Mouse (Mus musculus) inflammation-experienced regulatory T-cells, adult 6 months (primary cell): ENCODE measurements around the gene Abhd8. TPM values are rescaled to one million over a fixed set of nuclear protein-coding genes. Genes with fewer than 3 reads are reported as not detected.

Source experiments
- ATAC-seq: one replicate; pipeline ENCODE4 v1.8.0; 2017
- polyA plus RNA-seq, 3 experiments: library from polyadenylated mRNA; unstranded; fragments of 100-300 nt; shearing (Covaris generic); gene quantifications; one replicate each; pipeline ENCODE4 v1.2.1; 2017

The Abhd8 gene
- polyA plus RNA-seq, 3 experiments from 2014 or later: 21.0 to 24.0 (median 23.1) TPM

DNA sequence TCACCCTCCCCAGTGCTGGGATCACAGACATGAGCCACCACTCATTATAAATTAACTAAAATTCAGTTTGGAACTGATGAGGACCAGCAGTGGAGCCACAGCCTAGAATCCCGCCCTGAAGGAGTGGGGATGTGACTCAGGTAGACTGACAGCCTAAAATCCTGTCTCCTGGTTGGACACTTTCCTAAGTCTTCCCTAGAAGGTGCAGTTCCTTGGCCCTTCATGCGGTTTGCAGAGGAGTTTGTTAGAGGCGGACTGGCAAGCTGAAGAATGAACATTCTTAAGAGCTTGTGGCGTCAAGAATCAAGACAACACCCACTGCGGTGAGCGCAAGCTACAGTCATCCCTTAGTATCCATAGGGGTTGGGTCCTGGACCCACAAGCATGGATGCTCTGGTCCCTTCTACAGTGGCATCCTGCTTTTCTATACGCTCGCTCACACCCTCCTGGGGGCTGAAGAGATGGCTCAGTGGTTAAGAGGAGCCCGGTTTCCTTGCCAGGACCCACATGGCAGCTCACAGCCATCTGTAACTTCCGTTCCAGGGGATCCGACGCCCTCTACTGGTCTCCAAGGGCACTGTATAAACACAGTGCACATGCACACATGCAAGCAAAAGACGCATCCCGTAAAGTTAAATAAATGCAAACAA, 13.9 kb upstream of the Abhd8 start:
- ATAC-seq: no peak

DNA sequence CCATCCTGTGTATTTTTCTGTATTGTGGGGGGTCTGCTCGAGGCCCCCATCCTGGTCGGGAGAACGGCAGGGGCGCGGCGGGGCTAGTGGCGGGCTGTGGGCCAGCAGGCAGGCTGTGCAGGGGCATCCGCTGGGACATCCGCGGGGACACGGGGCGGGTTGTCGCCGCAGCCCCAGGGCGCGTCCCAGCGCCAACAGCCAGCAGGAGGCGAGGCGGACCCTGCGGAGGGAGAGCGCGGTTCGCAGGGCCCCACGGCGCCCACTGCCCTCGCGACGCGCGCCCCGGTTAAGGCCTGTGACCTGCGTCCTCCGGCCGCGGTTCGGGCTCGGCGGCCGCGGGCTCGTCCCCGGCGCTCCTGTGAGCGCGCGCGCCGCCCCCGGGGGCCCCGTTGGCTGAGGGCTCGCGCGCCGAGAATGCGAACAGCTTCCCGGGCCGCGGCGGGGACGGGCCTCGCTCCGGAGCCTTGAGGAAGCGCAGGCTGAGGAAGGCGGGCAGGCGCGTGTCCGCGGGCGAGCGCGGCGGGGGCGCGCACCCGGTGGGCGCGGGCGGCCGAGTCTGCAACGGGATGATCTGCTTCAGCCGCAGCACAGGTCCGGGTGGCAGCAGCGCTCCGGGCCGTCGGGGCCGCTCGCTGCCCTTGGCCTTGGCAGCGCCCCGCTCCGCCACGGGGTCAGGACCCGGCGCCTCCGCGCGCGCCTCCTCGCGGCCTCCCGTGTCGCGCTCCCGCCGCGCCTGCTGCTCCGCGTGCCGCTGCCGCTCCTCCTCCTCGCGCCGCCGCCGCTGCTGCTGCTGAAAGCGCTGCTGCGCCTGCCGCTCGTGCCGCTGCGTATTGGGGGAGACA, 12.9 kb upstream of the Abhd8 start:
- ATAC-seq: peak; percentile 74

- no peak for ATAC-seq
These were observed 12.2 kb upstream of the Abhd8 start for GRCm38 (mm10) chr8:71475702-71476075.

DNA sequence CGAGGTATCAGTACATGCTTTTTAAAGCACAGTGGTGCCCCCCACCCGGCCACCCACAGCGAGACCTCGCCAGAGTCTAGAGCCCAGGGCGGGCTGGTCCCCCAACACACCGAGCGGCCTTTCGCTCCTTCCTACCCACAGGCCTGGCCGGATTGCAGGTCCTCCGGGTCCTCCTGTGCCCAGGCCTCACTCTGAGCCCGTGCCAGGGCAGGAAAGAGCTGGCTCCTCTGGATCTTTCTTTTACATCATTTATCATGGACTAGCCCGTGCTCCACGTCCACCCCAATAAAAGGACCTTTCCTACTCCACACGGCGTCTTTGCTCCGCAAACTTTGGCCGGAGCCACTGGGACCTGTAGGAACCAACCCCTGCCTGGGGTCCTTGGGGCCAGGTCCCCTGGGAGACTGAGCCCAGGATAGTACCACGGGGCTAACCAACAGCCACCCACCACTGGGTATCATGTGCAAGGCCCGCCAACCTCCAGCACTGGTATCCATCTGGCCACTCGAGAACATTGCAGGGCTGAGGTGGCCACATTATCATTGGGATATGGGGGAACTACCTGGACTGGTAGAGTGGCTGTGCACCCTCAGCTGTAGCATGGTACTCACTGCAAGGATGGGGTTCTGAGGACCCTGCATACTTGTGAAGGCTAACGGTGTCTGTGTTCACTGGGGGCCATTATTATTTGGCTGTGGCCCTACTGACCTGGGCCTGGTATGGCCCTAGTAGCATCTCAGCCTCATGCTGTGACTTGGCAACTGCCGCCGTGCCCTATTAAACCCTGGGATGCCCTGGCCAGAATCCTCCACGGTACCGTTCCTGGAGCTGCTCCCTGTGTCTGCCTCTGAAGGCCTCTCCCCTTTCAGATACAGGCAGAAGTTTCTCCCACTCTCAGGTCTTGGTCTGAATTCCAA, 11.6 kb upstream of the Abhd8 start:
- no peak for ATAC-seq

GRCm38 (mm10) chr8:71474344-71474743, 10.9 kb upstream of the Abhd8 start:
- ATAC-seq: no peak

DNA sequence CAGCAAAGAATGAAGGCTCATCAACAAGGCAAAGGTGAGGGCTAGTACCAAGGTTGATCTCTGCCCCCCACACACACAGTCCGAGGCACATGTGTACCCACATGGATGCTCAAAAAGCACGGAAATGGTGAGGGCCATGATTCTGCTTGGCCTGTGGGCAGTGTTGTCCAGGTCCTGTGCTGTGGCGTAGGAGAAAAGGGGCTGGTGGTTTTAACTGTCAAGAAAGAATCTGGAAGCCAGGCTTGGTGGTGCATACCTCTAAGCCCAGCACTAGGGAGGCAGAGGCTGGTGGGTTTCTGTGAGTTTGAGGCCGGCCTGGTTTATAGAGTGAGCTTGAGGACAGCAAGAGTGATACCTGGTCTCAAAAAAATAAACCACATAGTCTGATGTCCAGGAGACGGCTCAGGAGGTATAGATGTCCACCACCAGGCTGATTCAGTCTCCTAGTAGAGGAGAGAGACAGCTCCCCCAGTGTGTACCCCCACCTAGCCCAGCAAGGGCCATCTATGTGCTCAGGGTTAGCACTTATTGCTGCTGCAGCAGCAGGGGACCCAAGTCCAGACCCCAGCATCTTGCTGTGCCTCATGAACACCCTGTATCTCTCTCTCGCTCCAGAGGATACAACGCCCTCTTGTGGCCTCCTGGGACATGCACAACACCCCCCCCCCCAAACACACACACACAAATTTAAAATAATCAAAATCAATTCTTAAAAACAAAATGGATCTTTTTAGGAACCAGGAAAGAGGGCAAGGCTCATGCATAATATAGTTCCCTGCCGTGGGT, 9.3 kb upstream of the Abhd8 start:
- no peak for ATAC-seq

- no peak for ATAC-seq
These were observed 8.4 kb upstream of the Abhd8 start for GRCm38 (mm10) chr8:71471861-71472260.

- no peak for ATAC-seq
These were observed 7.4 kb upstream of the Abhd8 start for GRCm38 (mm10) chr8:71470913-71471255.

- ATAC-seq: no peak
These were observed 6.9 kb upstream of the Abhd8 start for GRCm38 (mm10) chr8:71470146-71470912.

GRCm38 (mm10) chr8:71469411-71469810, 6.0 kb upstream of the Abhd8 start:
- no peak for ATAC-seq

DNA sequence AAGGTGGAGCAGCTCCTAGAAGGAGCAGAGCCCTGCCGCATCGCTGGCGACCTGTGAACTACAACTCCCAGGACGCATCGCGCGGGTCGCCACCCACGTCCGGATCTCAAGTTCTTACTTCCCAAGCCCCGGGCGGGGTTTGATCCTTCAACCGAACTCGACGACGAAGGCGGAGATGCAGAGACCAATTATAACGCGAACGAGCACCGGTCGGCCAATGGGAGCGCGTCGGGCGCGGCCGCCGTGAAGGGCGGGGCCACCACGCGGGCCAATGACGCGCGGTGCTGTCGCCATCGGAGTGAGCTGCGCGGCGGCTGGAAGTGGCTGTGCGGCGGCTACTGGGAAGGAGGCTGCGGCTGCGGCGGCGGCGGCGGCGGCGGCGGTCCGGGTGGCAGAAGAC, 5.5 kb upstream of the Abhd8 start, which contains the start of gene Dda1:
Gene Dda1 (plus strand): TSS at position 284 of the 400 bp plus-strand sequence.
- peak; percentile 84 for ATAC-seq

GRCm38 (mm10) chr8:71468001-71468400, 4.5 kb upstream of the Abhd8 start:
- no peak for ATAC-seq

- ATAC-seq: no peak
These were observed 3.7 kb upstream of the Abhd8 start for GRCm38 (mm10) chr8:71467201-71467600.

DNA sequence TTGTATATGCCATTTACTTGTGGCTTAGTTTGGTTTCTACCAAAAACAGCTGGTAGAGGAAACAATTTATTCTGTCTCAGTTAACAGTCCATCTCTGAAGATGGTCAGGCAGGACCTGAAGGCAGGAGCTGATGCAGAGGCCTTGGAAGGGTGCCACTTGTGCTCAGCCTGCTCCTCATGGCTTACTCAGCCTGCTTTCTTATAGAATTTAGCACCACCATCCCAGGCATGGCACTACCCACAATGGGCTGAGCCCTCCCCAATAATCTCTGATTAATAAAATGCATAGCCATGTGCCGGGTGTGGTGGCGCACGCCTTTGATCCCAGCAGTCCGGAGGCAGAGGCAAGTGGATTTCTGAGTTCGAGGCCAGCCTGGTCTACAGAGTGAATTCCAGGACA, 2.7 kb upstream of the Abhd8 start:
- no peak for ATAC-seq

DNA sequence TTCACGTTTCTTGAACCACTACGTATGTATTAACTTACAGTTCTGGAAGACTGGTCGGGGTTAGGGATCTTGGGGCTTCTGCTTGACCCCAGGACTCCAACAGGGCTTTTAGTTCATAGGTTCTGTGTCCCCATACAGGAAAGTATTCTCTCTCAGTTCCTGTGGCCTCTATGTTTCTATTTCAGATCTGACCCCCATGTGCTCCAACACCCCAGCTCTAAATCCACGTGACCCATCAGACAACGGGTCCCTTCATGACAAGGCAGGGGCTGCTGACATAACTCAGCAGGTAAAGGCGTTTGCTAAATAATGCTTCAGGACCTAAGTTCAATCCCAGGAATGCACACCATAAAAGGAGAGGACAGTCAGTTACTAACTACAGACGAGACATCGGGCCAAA, 2.3 kb upstream of the Abhd8 start:
- no peak for ATAC-seq

- peak; percentile 62 for ATAC-seq
These were observed 1.4 kb upstream of the Abhd8 start, which contains the start of gene Mrpl34 for GRCm38 (mm10) chr8:71464513-71465500. Mrpl34 (plus strand) TSS chr8:71464959.

DNA sequence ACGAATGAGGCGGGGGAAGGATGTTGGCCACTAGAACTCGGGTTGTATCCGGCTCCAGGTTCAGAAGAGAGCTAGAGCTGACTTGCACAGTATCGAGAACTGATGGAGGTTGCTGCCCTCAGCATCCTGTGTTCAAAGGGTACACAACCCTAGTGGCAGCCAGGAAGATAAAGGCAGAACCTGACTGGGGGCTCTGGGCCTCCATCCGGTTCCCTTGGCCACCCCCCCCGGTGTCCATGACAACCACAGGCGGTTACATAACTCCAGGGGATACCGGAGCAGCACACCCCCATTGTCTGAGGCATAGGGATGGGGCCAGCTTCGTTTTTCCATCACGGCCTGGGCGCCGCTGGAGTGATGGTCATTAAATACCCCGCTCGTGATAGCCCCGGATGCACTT, 669 bp downstream of the Abhd8 start:
- peak; percentile 86 for ATAC-seq

GRCm38 (mm10) chr8:71462191-71462590, 1.3 kb downstream of the Abhd8 start:
- ATAC-seq: no peak

DNA sequence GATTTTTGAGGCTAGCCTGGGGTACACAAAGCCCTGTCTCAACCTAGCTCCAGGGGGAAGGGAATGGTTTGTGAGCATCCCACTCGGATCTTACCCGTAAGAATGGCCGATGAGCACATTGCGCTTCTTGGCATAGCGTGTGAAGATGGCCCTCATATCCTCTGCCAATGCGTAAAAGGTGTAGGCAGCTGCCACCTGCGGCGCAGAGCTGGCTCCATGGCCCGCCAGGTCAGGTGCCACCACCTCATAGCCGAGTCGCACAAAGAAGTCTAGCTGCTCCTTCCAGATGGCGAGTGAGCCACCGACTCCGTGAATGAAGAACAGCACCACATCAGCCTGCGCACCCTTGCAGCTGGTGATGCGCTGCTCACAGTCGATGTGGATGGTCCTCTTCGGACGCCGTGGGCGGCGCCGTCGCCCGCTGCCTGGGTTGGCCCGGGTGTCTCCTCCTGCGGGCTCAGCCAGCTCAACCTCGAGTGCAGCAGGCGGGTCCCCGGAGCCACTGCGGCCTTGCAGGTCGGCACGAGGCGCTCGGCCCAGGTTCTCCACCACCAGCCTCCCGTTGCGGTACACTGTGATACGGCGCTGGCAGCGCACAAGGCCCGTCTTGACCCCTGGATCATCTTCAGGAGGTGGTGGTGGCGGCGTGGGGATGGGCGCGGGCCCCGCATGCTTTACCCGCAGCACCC, 2.2 kb downstream of the Abhd8 start:
- ATAC-seq: no peak

DNA sequence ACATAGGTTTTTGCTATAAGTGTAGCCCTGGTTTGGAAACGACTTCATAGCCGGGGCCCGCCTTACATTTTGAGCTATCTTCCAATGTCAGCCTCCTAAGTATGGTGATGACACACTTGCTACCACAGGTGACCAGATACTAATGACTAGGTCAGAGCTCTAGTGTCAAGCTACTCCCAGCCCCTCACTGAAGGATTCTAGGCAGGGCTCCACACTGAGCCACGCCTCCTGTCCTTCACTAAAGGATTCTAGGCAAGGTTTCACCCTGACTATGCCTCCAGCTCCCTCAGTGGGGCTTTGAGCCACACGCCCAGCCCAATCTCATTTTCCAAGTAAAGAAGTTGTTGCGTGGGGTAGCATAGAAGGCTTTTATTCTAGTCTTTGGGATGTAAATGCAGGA, 2.7 kb downstream of the Abhd8 start:
- ATAC-seq: no peak
